Mouse (Mus musculus) c-Kit-positive CD71-positive TER-119-positive erythroid progenitor cells, embryonic 14.5 days (primary cell): ENCODE measurements around the gene Gm28051.

Experiments
- DNase-seq: peaks from one replicate; pipeline ENCODE4 v3.0.0-alpha.2; 2013; ENCODE audit warnings: low spot score

Gene Gm28051

GRCm38 (mm10) chr12:102705906-102706640 is 51.5 kb downstream of the Gm28051 start:
- no peak for DNase-seq

DNA sequence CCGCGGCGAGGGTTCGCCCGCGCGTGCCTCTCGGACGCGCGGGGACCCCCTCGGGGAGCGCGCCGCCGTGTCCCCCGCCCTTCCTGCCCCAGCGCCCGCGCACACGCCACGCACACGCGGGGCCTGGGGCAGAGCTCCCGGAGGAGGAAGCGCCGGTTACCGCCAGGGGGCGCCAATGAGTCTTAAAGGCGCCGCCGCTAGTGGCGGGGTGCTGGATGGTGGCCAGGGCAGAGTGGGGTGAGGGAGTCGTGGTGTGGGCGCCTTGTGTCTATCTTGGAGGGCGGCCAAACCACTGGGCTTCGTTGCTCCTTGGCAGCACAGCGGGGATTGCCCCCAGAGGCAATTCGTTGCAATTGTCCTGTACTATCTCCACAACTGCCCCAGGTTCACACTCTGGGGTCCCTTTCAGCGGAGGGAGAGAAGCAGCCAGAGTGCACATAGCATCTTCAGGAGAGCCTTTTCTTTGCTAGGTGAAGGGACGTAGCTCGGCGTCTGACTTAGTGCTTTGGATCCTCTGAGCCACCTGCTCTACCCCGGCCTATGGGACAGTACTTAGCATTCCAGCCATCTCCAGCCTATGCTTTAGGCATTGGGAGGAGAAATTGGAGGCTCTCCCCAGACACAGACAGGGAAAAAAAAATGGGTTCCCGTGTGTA is 52.2 kb downstream of the Gm28051 start:
- DNase-seq: peak; percentile 59

GRCm38 (mm10) chr12:102704457-102705198 is 52.9 kb downstream of the Gm28051 start, which contains the start of gene Itpk1:
TSS of gene Itpk1 (minus strand) at chr12:102704930.
- DNase-seq: peak; percentile 40

DNA sequence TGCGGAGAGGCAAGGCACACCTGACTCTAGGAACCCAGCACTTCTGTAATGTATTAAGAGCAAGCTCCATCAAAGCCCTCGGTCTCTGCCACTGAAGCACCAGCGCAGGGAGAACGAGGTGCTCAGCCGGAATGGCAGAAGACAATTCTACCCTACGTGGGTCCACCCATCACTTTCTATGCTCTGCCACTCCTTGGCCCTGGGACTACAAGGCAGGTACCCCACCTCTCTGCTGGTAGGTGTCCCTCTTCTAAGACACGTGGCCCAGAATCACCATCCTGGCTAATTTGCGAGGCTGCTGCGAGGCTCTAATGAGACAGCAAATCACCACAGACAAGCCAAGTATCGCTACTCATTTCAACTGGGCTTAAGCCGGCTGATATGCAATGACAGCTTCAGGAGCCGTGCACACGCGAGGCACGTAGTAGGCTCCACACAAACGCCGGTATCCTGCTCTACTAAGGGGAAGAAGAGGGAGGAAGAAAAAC is 53.6 kb downstream of the Gm28051 start:
- peak; percentile 34 for DNase-seq

DNA sequence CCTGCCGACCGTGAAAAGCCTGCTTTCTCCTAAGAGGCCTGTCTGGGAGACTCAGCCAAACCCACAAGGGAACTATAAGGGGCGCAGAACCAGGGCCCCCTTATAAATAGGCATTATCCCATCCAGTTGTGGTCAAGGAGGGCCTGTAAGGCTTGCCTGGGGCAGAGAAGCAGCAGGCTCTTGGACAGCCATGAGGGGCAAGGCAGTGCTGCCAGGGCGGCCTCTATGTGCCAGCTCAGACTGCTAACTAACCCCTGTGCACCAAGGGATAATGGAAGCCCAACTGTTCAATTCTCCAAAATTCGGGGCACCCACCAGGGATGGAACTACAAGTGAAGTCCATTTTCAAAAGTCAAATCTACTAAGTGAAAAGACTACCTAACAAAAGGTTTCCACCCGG is 54.1 kb downstream of the Gm28051 start:
- DNase-seq: no peak

- DNase-seq: no peak
Measured at GRCm38 (mm10) chr12:102703111-102703412, 54.5 kb downstream of the Gm28051 start.

GRCm38 (mm10) chr12:102702356-102703110 is 55.0 kb downstream of the Gm28051 start:
- DNase-seq: peak; percentile 78

DNA sequence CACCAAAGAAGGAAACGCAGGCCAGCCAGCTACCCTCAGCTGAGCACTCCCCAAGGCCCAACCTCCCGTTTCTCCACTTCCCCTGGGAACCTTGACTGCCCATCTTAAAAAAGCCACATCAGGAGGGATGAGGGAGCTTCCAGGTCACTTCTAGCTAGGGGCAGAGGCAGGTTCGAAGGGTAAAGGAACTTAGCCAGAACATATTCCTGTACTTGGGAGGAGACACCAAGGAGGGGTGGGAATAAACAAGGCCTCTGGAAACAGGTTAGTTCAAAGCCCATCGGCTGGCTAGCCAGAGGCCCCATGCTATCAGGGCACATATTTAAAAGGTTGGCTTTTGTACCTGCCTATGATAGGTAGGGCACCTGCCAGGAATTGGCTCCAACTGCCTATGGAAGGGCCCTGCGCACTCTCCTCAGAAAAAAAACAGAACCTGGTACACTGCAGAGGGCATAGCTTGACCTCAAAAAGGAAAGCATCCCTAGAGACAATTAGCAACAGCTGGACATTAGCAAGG is 55.8 kb downstream of the Gm28051 start:
- no peak for DNase-seq

DNA sequence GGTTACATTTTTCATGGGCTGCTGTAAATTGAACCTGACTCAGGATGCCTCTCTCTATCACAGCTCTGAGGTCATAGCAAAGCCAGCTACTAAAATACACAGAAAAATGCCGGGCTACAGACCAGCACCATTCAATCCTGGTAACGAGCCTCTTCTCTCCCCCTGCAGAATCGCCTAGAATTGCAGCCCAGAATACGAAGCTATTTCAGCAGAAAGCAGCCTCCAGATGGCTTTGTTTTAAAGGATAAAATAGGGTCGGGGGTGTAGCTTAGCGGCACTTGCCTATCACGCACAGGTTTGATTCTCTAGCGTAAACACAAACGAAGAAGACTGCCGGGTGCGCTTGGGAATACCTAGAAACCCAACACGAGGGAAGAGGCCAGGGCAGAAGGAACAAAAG is 57.1 kb downstream of the Gm28051 start:
- no peak for DNase-seq

- no peak for DNase-seq
Measured at GRCm38 (mm10) chr12:102699156-102699555, 58.4 kb downstream of the Gm28051 start.

- DNase-seq: no peak
Measured at GRCm38 (mm10) chr12:102698089-102698684, 59.4 kb downstream of the Gm28051 start.

- no peak for DNase-seq
Measured at GRCm38 (mm10) chr12:102697381-102697780, 60.2 kb downstream of the Gm28051 start.

DNA sequence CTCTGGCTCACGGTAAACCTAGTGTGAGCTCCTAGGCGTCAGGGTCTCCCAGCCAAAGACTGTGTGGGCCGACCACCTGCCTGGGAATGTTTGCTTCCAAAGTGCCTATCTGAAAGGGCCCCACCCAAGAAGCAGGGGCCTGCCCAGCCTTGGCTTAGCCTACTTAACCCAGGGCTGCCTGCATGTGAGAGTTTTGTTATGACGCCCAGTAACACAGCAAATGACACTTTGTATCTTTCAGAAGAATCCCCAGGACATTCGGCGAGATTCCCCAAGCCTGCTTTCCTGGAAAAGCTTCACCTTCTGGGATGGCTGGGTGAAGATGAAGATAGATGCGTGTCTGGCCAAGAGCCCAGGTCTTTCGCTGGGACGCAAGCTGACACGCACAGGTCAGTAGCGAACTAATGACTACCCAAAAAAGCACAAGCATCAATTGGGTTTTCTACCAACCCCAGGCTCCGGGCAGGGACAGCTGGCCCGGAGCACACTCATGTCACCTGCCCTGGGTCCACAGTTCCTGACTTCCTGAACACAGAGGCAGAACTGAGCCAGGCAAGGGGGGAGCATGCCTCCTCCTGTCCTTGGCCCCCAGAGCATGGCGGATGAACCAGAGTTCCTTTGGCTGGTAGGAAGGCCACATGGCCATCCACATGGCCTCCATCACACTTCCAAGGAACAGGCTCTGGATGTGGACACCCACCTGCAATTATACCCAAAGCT is 60.8 kb downstream of the Gm28051 start:
- no peak for DNase-seq

DNA sequence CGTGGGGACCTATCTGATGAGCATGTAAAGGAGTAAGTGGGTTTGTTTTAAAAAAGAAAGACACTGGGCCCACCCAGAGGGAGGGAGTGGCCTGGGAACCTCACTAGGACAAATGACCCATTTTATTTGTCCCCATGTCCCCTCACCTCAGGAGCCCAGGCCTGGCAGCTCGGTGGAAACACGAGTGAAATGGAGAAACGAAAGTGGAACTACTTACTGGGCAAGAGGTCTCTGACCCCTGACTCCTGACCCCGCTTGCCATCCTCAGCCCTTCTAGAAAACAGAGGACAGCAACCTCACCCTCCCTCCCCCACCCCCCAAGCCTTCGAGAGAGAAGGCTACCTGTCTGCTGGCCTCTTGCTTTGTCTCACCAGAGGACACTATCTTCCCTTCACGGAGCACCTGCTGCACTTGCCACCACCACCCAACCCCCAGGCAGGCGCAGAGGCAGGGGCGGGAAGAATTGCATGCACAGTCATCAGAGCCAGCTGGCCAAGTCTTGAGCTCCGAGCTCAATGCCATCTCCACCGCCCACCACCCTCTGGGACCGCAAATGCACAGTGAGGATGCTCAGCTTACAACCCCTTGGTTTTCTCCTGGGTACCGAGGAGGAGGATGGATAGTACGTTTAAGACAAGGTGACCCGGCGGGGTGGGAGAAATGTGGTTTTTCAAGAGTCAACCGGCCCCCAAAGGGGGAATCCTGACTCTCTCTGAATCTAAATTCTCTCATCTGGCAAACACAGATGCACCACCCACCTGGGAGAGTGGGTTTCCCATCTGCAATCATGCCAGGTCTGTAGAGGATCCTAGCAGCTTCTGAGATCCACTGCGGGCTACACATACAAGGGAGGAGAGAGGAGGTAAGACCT is 62.0 kb downstream of the Gm28051 start:
- DNase-seq: no peak

DNA sequence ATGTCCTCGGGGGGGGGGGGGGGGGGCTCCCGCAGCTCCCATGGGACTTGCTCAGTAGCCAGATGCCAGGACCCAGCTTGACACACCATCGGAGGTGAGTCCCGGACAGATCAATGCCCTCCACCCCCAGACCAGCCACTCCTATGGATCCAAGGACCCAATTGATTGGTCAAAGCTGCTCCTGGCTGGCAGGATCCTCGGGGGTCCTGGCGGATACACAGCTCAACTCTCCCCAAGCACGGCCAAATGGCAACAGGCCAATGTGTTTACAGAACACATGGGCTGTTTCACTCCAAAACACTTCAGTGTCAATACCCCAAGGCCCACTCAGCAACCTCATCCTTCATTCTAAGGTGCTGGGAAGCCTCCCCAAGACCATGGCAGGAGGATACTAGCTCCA is 65.8 kb downstream of the Gm28051 start:
- no peak for DNase-seq

GRCm38 (mm10) chr12:102691180-102691579 is 66.4 kb downstream of the Gm28051 start:
- no peak for DNase-seq

DNA sequence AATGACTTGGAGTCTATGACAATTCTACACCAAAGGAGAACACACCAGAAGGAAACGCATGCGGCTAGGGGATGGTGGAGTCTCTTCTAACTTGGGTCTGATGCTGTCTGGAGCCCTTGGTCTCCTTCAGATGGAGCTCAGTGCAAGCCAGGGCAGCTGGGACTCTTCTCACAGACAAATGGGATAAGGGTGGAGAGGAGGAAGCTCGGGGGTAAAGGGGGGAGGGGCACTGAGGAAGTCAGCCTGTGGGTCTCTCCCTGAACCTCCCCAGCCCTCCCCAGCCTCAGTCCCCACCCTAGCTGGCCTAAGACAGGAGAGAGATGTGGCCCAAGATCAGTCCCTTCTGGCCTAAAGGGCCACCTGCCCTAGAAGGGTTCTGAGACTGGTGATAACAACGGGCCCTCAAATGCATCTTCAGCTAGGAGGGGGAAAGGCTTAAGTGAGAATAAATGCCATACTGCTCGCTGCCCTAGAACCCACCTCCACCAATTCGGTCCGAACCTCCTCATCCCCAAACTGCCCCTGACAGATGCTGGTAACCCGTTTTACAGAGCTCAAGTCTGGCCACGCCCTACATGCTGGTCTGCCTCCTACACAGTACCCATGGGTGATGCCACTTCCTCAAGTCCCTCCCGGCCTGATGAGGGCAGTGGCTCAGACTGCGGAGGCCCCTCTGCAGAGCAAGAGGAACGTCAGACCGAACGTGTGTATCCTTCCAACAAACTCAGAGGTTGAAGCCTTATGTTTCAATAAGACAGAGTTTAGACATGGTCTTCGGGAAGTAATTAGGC is 67.6 kb downstream of the Gm28051 start:
- DNase-seq: no peak

DNA sequence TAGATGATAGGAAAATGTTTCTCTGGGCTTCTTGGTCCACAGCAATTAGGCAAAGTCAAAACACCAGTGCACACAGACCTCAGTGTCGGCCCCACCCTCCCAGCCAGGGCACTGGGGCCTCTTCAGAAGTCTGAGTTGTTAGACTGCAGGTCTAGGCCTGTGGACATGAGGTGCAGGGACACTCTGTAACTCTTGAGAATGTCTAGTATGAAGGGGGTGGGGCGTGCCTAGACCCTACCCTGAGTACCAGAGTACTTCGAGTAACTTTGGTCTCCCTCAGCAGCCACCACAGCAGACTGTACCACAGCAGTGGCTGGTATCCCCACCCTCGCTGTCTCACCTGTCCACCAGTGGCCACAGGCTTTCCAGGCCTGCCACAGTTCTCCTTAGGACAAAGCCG is 71.2 kb downstream of the Gm28051 start:
- DNase-seq: no peak

DNA sequence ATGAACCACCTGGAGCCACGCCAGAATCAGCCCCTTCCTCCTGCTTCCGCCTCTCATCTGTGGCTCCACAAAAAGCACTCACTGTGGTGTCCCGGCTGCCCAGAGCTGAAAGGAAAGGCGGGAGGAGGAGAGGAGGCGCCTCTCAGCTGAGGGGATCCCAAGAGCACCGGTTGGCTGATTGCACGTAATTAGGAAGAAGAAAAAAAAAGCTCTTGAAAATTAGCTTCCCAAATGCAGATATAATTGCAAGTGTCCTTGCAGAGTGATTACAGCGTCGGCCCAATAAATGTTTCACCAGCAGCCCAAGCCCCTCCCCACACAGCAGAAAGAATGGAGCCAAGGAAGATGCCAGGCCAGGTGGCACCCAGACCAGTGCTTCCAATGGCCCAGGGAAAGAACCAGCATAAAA is 72.0 kb downstream of the Gm28051 start:
- DNase-seq: no peak
